ENCODE assay signal across 11 mouse cellular contexts in the genomic region with DNA sequence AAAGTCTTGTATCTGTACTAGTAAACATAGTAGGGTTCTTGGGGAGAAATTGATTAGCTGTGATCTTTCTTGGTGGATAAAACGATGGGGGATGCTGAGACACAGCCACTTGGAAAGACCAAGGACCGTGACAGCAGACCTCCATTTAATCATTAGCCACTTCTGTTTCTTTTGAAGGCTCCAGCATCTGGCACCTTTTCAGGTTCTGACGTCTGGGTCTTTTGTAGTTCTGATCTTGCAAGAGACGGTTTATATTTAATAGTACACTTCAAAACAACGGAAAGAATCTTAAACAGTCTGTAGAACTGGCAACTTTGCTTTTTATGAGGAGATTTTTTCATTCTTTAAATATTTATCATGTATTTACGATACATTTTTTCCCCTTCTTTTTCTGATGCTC.
DNase-seq lines count a peak whose midpoint lies in the region; ATAC-seq lines count a peak whose summit lies in the region.
"Had no signal": no experiment of that assay in that cellular context is flagged by ENCODE, and none has a peak within 500 bp of the region (broad histone marks: within the 10 kb centered on the region; RNA-seq: fewer than 3 reads in every experiment).

No protein-coding gene starts in this region.

- H3K27me3 ChIP-seq in heart, embryonic 10.5 days (ENCODE audit: insufficient read depth, poor library complexity, severe bottlenecking): no peaks in the 10 kb centered on the region
- no peaks in the 10 kb centered on the region for H3K27me3 ChIP-seq in midbrain, embryonic 14.5 days (ENCODE audit: control insufficient read depth, insufficient read depth, low read length)
- H3K27me3 ChIP-seq in midbrain, embryonic 13.5 days: 0 out of 2 replicates have a peak, but pooled peaks cover 3% of the 10 kb centered on the region
- H3K27me3 ChIP-seq in stomach, embryonic 16.5 days (ENCODE audit: control insufficient read depth, insufficient read depth, low read length): no peaks in the 10 kb centered on the region
- H3K27me3 ChIP-seq: megakaryocyte, embryonic 14.5 days had no signal

- 0 out of 2 replicates have a peak overlapping the region, but pooled peaks have one; percentile 77 for H3K27ac ChIP-seq in heart, embryonic 10.5 days
- H3K27ac ChIP-seq in midbrain, embryonic 14.5 days (replicated peaks; ENCODE audit: low read depth, low read length): no peak overlapping the region
- H3K27ac ChIP-seq in midbrain, embryonic 13.5 days: no peak overlapping the region
- H3K27ac ChIP-seq in stomach, embryonic 16.5 days (ENCODE audit: low read length): no peak overlapping the region
- H3K27ac ChIP-seq: embryonic facial prominence, embryonic 10.5 days had no signal

- no peak for ATAC-seq in midbrain, embryonic 14.5 days (ENCODE audit: low FRiP score, low TSS enrichment)
- ATAC-seq in midbrain, embryonic 13.5 days: no peak
- no peak for ATAC-seq in stomach, embryonic 16.5 days (ENCODE audit: insufficient read depth, low FRiP score)

- no peak overlapping the region for H3K4me3 ChIP-seq in heart, embryonic 10.5 days
- no peak overlapping the region for H3K4me3 ChIP-seq in midbrain, embryonic 14.5 days (replicated peaks; ENCODE audit: low read depth, low read length)
- no peak overlapping the region for H3K4me3 ChIP-seq in midbrain, embryonic 13.5 days (replicated peaks)
- H3K4me3 ChIP-seq in stomach, embryonic 16.5 days (replicated peaks; ENCODE audit: low read length): no peak overlapping the region
- H3K4me3 ChIP-seq: embryonic facial prominence, embryonic 10.5 days had no signal

- H3K4me1 ChIP-seq in heart, embryonic 10.5 days: peaks cover 16% of the 10 kb centered on the region
- no peaks in the 10 kb centered on the region; the same call in 1 of the 2 replicates for H3K4me1 ChIP-seq in midbrain, embryonic 14.5 days (ENCODE audit: control insufficient read depth, insufficient read depth, low read length)
- peaks cover 15% of the 10 kb centered on the region for H3K4me1 ChIP-seq in midbrain, embryonic 13.5 days (replicated peaks)
- H3K4me1 ChIP-seq in stomach, embryonic 16.5 days (ENCODE audit: control insufficient read depth, insufficient read depth, low read length): peaks cover 9% of the 10 kb centered on the region

- no peak overlapping the region for H3K9ac ChIP-seq in midbrain, embryonic 14.5 days (replicated peaks; ENCODE audit: low read length)
- no peak overlapping the region for H3K9ac ChIP-seq in midbrain, embryonic 13.5 days (replicated peaks)
- H3K9ac ChIP-seq in stomach, embryonic 16.5 days (ENCODE audit: low read length): no peak overlapping the region

- H3K9me3 ChIP-seq in heart, embryonic 10.5 days: no peaks in the 10 kb centered on the region
- H3K9me3 ChIP-seq in midbrain, embryonic 14.5 days (ENCODE audit: control insufficient read depth, low read length): no peaks in the 10 kb centered on the region
- H3K9me3 ChIP-seq in midbrain, embryonic 13.5 days: no peaks in the 10 kb centered on the region
- no peaks in the 10 kb centered on the region for H3K9me3 ChIP-seq in stomach, embryonic 16.5 days (replicated peaks; ENCODE audit: control insufficient read depth, low read length)
- H3K9me3 ChIP-seq: embryonic facial prominence, embryonic 10.5 days; megakaryocyte, embryonic 14.5 days had no signal

- H3K36me3 ChIP-seq in heart, embryonic 10.5 days: no peaks in the 10 kb centered on the region
- no peaks in the 10 kb centered on the region for H3K36me3 ChIP-seq in midbrain, embryonic 14.5 days (ENCODE audit: control insufficient read depth, insufficient read depth, low read length)
- no peaks in the 10 kb centered on the region for H3K36me3 ChIP-seq in midbrain, embryonic 13.5 days
- no peaks in the 10 kb centered on the region for H3K36me3 ChIP-seq in stomach, embryonic 16.5 days (ENCODE audit: control insufficient read depth, insufficient read depth, low read length)
- H3K36me3 ChIP-seq: embryonic facial prominence, embryonic 10.5 days had no signal

- intact Hi-C loops in heart, postnatal 36 days (cut with DNase I): no loop called here

- DNase-seq in heart, embryonic 10.5 days (ENCODE audit: low spot score): no peak
- DNase-seq in heart, postnatal 36 days: no peak
- peak; percentile 46 for DNase-seq in kidney, adult 9 months
- no peak for DNase-seq in kidney, adult 18-20 months
- peak; percentile 18 for DNase-seq in midbrain, embryonic 14.5 days
- DNase-seq in gastrocnemius, postnatal 25 days: no peak
- DNase-seq: cerebellum, adult 9-11 months had no signal

- no peak overlapping the region for H3K4me2 ChIP-seq in midbrain, embryonic 14.5 days (ENCODE audit: low read length)
- no peak overlapping the region for H3K4me2 ChIP-seq in midbrain, embryonic 13.5 days (replicated peaks)
- H3K4me2 ChIP-seq in stomach, embryonic 16.5 days (ENCODE audit: low read depth, low read length): peak overlapping the region; percentile 45

- 42% methylated on average over 6 of the region's 6 CpGs for WGBS in heart, embryonic 10.5 days
- WGBS in midbrain, embryonic 14.5 days: 23% methylated on average over 6 of the region's 6 CpGs
- 20% methylated on average over 6 of the region's 6 CpGs for WGBS in midbrain, embryonic 13.5 days
- WGBS in stomach, embryonic 16.5 days: 26% methylated on average over 6 of the region's 6 CpGs

Comparison
In these comparisons a context has a peak if more than half of its experiments do, and no peak if none do; other contexts are left out.
1. DNase-seq: peak in kidney, adult 9 months (single experiment) and midbrain, embryonic 14.5 days (single experiment); none in heart, embryonic 10.5 days (single experiment), heart, postnatal 36 days (0 of 2), kidney, adult 18-20 months (single experiment) and gastrocnemius, postnatal 25 days (single experiment).